Mouse (Mus musculus) lung, postnatal 36 days (tissue): ENCODE measurements around the gene Abca1.
A peak's percentile ranks its signal among the peaks of the same experiment; 100 is the strongest.

Experiments used
- DNase-seq: peaks from one replicate; pipeline ENCODE4 v3.0.0; 2022; ENCODE audit warnings: mixed read lengths

Abca1 gene

GRCm38 (mm10) chr4:53120038-53120685 is 39.5 kb downstream of the Abca1 start:
- DNase-seq, result peak; percentile 58

DNA sequence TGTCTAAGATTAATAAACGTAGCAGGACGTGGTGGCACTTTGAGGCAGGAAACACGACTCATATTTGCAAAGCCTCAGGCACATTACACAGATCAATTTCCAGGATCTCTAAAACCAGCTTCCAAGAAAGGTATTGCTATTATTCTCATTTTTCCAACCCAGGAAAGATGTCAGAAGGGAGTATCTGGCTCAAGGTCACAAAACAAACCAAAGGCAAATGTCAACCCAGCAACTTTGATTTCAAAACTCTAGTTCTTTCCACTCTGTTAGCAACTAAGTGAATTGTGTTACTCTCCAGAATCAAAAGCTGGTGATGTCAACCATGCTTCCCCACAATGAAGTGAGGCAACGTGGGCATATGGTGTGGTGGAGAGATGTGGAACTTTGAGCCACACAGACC is 41.1 kb downstream of the Abca1 start:
- no peak for DNase-seq

GRCm38 (mm10) chr4:53117610-53118009 is 42.1 kb downstream of the Abca1 start:
- DNase-seq, result peak; percentile 52

DNA sequence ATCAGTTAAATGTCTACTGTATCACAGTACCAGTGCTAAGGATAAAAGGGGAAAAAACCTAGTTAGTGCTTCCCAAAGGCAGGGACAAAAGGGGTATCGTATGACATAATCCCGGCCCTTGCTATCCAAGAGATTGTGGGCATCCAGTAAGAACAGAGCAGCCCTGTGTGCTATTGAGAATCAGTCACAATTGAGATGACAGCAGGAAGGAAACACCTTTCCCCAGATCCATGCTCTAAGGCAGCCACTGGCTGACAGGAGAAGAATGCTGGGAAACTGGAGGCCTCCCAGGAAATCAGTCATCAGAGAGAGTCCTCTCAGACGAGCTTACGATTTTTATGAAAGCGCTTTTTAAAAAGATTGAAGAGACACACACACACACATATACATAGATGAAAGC is 42.6 kb downstream of the Abca1 start:
- DNase-seq, result peak; percentile 26

- peak; percentile 60 for DNase-seq
These were observed 43.8 kb downstream of the Abca1 start for GRCm38 (mm10) chr4:53115866-53116265.

DNA sequence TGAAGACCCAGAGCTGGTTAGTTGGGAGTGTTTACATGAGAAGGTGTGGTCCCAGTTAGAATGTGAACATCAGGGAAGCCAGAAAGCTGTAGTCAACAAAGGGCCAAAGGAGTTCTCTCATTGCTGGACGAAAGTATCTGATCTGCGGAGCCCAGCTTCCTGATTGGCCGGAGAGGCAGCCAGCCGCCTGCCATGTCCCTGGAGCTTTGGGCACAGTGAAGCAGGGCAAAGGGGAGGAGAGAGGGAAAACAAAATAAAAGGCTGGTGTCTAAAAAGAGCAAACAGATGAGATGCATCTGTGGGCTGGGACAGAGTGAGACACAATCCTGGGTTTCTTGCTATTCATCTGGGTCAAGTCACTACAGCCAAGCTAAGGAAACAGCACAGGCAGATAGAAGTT is 44.3 kb downstream of the Abca1 start:
- DNase-seq, result peak; percentile 69

DNA sequence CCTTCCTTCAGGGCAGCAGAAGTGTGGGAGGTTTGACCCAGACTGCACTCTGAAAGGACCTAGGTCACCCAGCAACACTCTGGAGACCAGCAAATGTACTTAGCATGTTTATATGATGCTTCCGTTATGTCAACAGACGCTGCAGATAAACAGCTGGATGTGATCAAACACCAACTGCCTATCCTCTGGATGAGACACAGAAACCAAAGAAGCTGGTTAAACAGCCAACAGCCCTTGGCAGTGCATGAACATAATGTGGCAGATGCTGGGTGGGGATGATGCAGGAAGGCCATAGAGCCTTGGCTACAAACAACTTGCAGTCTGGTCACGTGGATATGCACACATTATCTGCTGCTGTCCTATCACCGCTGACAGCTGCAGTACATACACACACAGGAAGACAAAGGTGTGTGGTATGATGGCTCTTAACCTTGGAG is 47.8 kb downstream of the Abca1 start:
- peak; percentile 88 for DNase-seq

DNA sequence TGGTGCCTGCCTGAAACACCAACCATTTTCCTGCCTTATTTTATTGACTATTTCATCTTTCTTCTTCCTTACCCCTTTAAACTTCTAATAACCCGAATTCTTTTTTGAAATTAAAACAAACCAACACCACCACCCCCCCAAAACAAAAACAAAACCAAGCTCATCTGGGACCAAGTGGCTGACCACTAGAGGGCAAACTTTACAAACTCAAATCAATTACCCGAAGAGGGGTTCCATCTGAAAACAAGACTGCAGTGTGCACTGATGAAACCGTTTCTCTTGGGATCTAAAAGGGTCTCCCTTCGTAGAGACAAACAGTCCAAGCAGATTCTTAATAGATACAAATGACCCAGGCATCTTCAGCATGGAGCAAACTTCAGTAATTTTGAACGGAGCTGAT is 49.3 kb downstream of the Abca1 start:
- DNase-seq, result peak; percentile 64

GRCm38 (mm10) chr4:53109381-53109928 is 50.2 kb downstream of the Abca1 start:
- DNase-seq, result no peak

GRCm38 (mm10) chr4:53108194-53108593 is 51.5 kb downstream of the Abca1 start:
- DNase-seq, result peak; percentile 77

- peak; percentile 24 for DNase-seq
These were observed 53.0 kb downstream of the Abca1 start for GRCm38 (mm10) chr4:53106732-53107131.

GRCm38 (mm10) chr4:53106071-53106470 is 53.6 kb downstream of the Abca1 start:
- DNase-seq, result no peak

GRCm38 (mm10) chr4:53104634-53105033 is 55.1 kb downstream of the Abca1 start:
- DNase-seq, result peak; percentile 30

GRCm38 (mm10) chr4:53102529-53102928 is 57.2 kb downstream of the Abca1 start:
- DNase-seq, result no peak

DNA sequence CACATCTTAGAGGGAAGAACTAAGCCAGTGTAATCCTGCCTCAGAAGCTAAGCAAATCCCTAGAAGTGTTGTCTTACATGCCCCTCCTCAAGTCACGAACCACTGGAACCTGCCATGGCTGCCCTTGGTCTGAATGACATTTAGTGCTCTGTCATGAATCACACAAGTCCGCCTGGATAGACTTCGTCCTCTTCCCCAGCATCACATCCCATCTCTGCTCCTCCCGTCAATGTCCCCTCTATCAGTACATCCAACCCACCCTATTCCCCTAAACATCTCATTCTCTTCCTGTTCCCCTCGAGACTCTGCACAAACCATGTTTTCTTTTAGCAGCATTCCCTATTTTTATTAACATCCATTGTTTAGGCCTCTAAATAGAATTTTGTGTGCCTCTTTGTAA is 58.4 kb downstream of the Abca1 start:
- no peak for DNase-seq

DNA sequence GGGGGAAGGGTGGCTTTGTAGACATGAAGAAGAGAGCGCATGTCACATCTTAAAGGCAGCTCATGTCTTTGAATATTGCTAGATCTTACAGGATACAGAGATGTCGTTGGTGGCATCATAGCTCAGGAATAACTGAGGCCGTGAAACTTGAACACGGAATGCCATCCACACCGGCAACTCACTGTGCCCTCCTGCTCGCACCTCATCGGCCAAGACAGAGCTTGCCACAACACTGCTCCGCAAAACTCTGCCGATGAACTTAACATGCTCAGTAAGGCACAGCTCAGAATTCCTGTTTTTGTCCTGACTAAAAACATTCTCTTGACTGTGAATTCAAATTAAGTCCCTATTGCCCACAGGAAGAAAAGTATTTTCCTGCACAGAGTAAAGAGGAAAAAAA is 59.2 kb downstream of the Abca1 start:
- DNase-seq, result no peak

DNA sequence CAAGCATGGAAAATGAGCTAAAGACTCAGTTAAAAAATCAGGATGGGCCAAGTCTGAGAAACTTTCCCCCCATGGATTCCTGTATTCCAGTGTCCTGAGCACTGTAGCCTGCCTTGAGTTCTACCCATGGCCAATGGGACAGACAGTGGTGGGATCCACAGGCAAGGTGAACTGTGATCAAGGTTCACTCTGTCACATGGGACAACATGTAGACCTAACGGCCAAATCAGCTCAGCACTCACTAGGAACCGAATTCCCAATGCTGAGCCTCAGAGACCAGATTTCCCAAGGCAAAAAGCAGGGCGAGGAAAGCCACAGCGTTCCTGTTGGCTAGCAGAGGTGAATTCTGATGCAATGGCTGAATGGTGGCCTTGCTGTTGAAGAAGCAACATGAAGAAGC is 64.8 kb downstream of the Abca1 start:
- no peak for DNase-seq

- DNase-seq, result no peak
These were observed 65.4 kb downstream of the Abca1 start for GRCm38 (mm10) chr4:53094331-53094730.

DNA sequence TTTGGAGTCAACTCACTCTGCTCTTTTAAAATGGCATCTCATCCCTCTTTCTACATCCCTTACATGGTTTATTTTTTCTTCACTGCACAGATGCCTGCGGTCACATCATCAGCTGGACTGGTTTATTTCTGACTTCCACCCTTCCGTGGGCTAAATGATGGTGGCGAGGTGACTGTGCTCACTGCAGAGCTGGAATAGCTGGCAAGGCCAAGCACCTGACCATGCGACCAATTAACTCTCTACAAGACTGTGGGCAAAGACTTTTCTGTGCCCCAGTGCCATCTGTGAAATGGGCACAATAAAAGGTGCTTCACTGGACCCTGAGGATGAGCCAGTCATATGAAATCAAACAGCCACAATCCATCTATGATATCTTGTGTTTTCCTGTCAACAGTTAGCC is 66.1 kb downstream of the Abca1 start:
- DNase-seq, result no peak

DNA sequence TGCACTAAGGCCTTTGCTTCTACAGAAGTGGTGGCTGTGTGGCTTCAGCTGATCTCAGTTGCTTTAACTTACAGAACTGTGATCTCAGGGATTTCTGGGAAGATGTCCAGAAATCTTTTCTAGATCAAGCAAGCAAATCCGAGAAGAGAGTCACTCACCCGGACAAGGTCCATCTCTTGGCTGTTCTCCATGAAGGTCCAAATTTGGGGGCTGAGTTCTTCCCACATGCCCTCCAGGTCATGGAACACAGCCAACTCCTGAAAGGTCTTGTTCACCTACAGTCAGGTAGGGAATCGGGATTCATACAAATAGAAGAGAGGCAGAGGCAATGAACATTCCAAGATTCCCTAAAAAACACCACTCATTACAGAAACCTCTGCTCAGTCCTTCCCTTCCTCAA is 70.1 kb downstream of the Abca1 start:
- DNase-seq, result no peak

DNA sequence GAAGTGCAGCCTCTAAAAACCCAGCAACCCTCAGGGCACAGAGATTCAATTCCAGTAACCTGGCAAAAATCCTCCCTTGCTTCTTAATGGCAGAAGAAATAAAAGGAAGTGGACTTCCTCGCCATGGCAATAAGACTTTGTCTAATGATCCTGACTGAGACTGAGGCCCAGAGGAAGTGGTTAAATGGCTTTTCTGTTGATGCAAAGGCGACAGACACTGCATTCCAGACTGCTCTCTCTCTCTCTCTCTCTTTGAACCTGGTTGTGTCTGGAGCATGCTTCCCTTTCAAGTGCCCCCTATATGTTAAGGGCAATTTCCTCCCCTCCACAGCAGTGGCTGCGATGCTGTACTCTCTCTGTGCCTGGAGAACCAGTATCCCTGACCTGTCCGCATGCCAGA is 70.7 kb downstream of the Abca1 start:
- DNase-seq, result no peak

GRCm38 (mm10) chr4:53086636-53087035 is 73.1 kb downstream of the Abca1 start:
- DNase-seq, result no peak

DNA sequence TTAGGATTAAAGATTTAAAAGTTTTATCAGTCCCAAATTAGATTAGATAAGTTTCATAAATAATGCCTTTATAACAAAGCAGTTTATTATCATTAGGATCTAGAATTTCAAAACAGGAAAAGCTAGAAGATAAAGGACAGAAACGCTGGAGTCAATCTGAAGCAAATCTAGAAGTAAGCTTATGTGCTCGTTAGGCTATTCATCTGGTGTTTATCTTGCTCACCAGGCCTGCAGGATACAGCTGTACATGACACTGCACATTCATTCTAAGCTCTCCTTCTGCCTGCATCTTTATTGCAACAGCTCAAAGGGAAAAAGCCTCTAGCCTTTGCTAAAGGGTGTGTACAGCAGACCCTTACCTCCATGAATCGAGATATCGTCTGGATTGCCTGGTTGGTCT is 74.1 kb downstream of the Abca1 start:
- peak; percentile 32 for DNase-seq

GRCm38 (mm10) chr4:53083071-53083470 is 76.6 kb downstream of the Abca1 start:
- DNase-seq, result no peak

DNA sequence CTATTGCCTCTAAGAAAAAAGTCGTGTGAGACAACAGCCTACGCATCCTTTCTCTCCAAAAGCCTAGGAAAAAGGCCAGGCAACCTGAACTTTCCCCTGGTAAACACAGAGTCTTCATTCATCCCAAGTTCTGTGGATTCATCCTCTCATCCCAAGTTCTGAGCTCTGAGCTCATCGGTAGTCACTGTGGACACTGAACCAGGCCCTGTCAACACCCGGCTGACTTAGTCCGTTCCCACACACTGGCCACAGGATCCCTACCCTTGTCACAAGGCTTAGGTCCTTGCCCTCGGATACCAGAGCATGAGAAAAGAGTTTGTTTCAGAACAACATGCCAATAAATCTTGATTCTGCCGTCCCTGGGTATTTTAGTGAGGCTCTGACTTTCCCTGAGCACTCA is 77.2 kb downstream of the Abca1 start:
- DNase-seq, result no peak
